Mouse (Mus musculus): ENCODE measurements at regions not wholly inside any gene's neighbourhood (a gene's known extent, or its start where the extent isn't known, plus 50 kb on each side); places are given as distances from the start of the nearest gene placed in this dataset.

GRCm38 (mm10) chr9:116236836-116237235, 61.7 kb upstream of the Tgfbr2 start:
- TF ChIP-seq CTCF (IDR thresholded peaks at IDR 0.05; ENCODE audit: borderline replicate concordance, extremely low read depth, insufficient read depth, insufficient read length) (no peak), POLR2A (IDR thresholded peaks at IDR 0.05; ENCODE audit: borderline replicate concordance, extremely low read depth, insufficient read depth, insufficient read length, poor library complexity, severe bottlenecking) (no peak)

Measured in brain, embryonic 14.5 days (tissue).